In genomic region chr2:52675278-52675987, GRCm38 (mm10) we compare ENCODE assay signal across 8 mouse cellular contexts. TPM values are rescaled to one million over a fixed set of nuclear protein-coding genes. Genes with fewer than 3 reads are reported as not detected.
A peak's percentile ranks its signal among the peaks of the same experiment; 100 is the strongest.
DNase-seq lines count a peak whose midpoint lies in the region; ATAC-seq and TF ChIP-seq lines count a peak whose summit lies in the region.

No protein-coding gene starts in this region.

- TF ChIP-seq POLR2A in embryonic fibroblast, embryonic 13.5 days (IDR thresholded peaks at IDR 0.05; ENCODE audit: low read depth, low read length): no peak

- H3K27ac ChIP-seq in embryonic fibroblast, embryonic 13.5 days (ENCODE audit: insufficient read depth, low read length): no peak overlapping the region
- H3K27ac ChIP-seq in intestine, postnatal 0 days (ENCODE audit: low read depth, low read length): no peak overlapping the region
- H3K27ac ChIP-seq in midbrain, embryonic 15.5 days: peak overlapping the region; percentile 59

- peak; percentile 18 for ATAC-seq in Patski
- ATAC-seq in intestine, postnatal 0 days: no peak
- ATAC-seq in midbrain, embryonic 15.5 days (replicated peaks): peak; percentile 53
- ATAC-seq in erythroid progenitor cell, adult 5-6 weeks (replicated peaks; ENCODE audit: low FRiP score, poor library complexity, severe bottlenecking): no peak
- no peak for ATAC-seq in activated CD4-positive, CD25-positive, alpha-beta regulatory T cell, adult 4 months

- no peak for TF ChIP-seq CTCF in Patski (IDR thresholded peaks at IDR 0.05)
- no peak for TF ChIP-seq CTCF in embryonic fibroblast, embryonic 13.5 days (IDR thresholded peaks at IDR 0.05; ENCODE audit: borderline replicate concordance, insufficient read depth, low read length)
- no peak for TF ChIP-seq CTCF in intestine, postnatal 0 days (IDR thresholded peaks at IDR 0.05; ENCODE audit: low read depth)

- DNase-seq in kidney, adult 18-20 months: peak; percentile 32
- no peak for DNase-seq in kidney, adult 8-10 months
- DNase-seq in Patski (ENCODE audit: low read depth, low spot score): no peak

- POLR2A ChIA-PET in Patski (lab: Charles Lee): no interaction called here

- H3K36me3 ChIP-seq in intestine, postnatal 0 days (ENCODE audit: control insufficient read depth, insufficient read depth): no peaks in the 10 kb centered on the region
- no peaks in the 10 kb centered on the region for H3K36me3 ChIP-seq in midbrain, embryonic 15.5 days (replicated peaks)

- peak overlapping the region; percentile 21 for H3K4me3 ChIP-seq in embryonic fibroblast, embryonic 13.5 days (ENCODE audit: insufficient read depth, low read length)
- H3K4me3 ChIP-seq in intestine, postnatal 0 days (ENCODE audit: low read depth, low read length): peak overlapping the region; percentile 63
- peak overlapping the region; percentile 85 for H3K4me3 ChIP-seq in midbrain, embryonic 15.5 days

- peak overlapping the region; percentile 42; the same call in 1 of the 2 replicates for H3K9ac ChIP-seq in intestine, postnatal 0 days (ENCODE audit: low read depth, low read length)
- peak overlapping the region; percentile 73 for H3K9ac ChIP-seq in midbrain, embryonic 15.5 days

- H3K27me3 ChIP-seq in Patski: no peaks in the 10 kb centered on the region
- peaks cover 18% of the 10 kb centered on the region for H3K27me3 ChIP-seq in intestine, postnatal 0 days (replicated peaks; ENCODE audit: control insufficient read depth, insufficient read depth, low read length)
- peaks cover 12% of the 10 kb centered on the region; the same call in 1 of the 2 replicates for H3K27me3 ChIP-seq in midbrain, embryonic 15.5 days (replicated peaks)

- H3K4me1 ChIP-seq in embryonic fibroblast, embryonic 13.5 days (ENCODE audit: control insufficient read depth, insufficient read depth, low read length): no peaks in the 10 kb centered on the region
- no peaks in the 10 kb centered on the region for H3K4me1 ChIP-seq in intestine, postnatal 0 days (replicated peaks; ENCODE audit: control insufficient read depth, insufficient read depth, low read length)
- peaks cover 19% of the 10 kb centered on the region for H3K4me1 ChIP-seq in midbrain, embryonic 15.5 days

- in situ Hi-C loops in Patski (cut with MboI; ENCODE audit: low pct_unique_long_range_greater_than_20kb): no loop called here

- peak overlapping the region; percentile 97 for H3K4me2 ChIP-seq in intestine, postnatal 0 days (replicated peaks; ENCODE audit: low read depth)
- peak overlapping the region; percentile 98 for H3K4me2 ChIP-seq in midbrain, embryonic 15.5 days

- WGBS in intestine, postnatal 0 days: under 1% methylated on average over 32 of the region's 42 CpGs
- under 1% methylated on average over 35 of the region's 42 CpGs for WGBS in midbrain, embryonic 15.5 days

- no peaks in the 10 kb centered on the region for H3K9me3 ChIP-seq in intestine, postnatal 0 days (ENCODE audit: control insufficient read depth)
- no peaks in the 10 kb centered on the region for H3K9me3 ChIP-seq in midbrain, embryonic 15.5 days

- CTCF ChIA-PET in Patski (lab: Charles Lee): no interaction called here

RNA-seq across cellular contexts. Expression of gene Cacnb4, which starts 1.2 kb away (rescaled TPM):
- 1.7 TPM for polyA plus RNA-seq in Patski (2021)
- polyA plus RNA-seq in embryonic fibroblast, embryonic 13.5 days (2011; ENCODE audit: insufficient read length, low read depth, missing spikeins): 0.28 and 0.93 TPM in 2 replicates
- polyA plus RNA-seq in intestine, postnatal 0 days (2015; fragmentation: Nextera tagmentation; extraction: Ambion mirVana): 0.50 and 0.51 TPM in 2 replicates
- polyA plus RNA-seq in midbrain, embryonic 15.5 days (2015; fragmentation: Nextera tagmentation; extraction: Ambion mirVana): 12.1 and 13.7 TPM in 2 replicates
- total RNA-seq in erythroid progenitor cell, adult 5-6 weeks (2015; ENCODE audit: low replicate concordance): 0.42 TPM in 1 of 2 replicates, not detected in the other
- not detected in 2 replicates for total RNA-seq in erythroid progenitor cell, adult 5-6 weeks (2017; ENCODE audit: low replicate concordance)
- under 1 TPM; 0.20 to 0.30 TPM for polyA plus RNA-seq in activated CD4-positive, CD25-positive, alpha-beta regulatory T cell, adult 4 months (2017; shearing (Covaris generic))

Comparison
In these comparisons a context has a peak if more than half of its experiments do, and no peak if none do; other contexts are left out.
1. ATAC-seq: peak in Patski (single experiment) and midbrain, embryonic 15.5 days (single experiment); none in intestine, postnatal 0 days (single experiment), erythroid progenitor cell, adult 5-6 weeks (single experiment) and activated CD4-positive, CD25-positive, alpha-beta regulatory T cell, adult 4 months (single experiment).
2. H3K4me3 ChIP-seq: peak in every context shown above with its lines; median percentile 85 in midbrain, embryonic 15.5 days; 63 in intestine, postnatal 0 days; 21 in embryonic fibroblast, embryonic 13.5 days.